Mouse (Mus musculus) erythroblast, embryonic 14.5 days (primary cell): ENCODE results near the gene Prelp.

ENCODE experiments used
- GATA1 ChIP-seq: IDR thresholded peaks from 2 replicates; pipeline ENCODE4 v1.6.1; 2012; ENCODE audit warnings: low read length, inconsistent platforms, mixed read lengths
- TAL1 ChIP-seq: IDR thresholded peaks from 3 replicates; pipeline ENCODE4 v1.6.1; 2012; ENCODE audit warnings: low read length, inconsistent platforms, mixed read lengths

- TF ChIP-seq GATA1: no peak
- no peak for TF ChIP-seq TAL1
Observed at GRCm38 (mm10) chr1:133884746-133885145, 36.5 kb downstream of the Prelp start.
